Mouse (Mus musculus): ENCODE results near the gene Ccnd3. TPM values are rescaled to one million over a fixed set of nuclear protein-coding genes. Genes with fewer than 3 reads are reported as not detected.

Ccnd3 gene
- polyA plus RNA-seq, 1 experiment from 2014 or later = 60.6 TPM

- no peak overlapping the region for H3K9ac ChIP-seq (ENCODE audit: low read length)
- no peak overlapping the region for H3K4me3 ChIP-seq (ENCODE audit: low read depth, low read length)
- H3K9me3 ChIP-seq (replicated peaks; ENCODE audit: control insufficient read depth, low read length) = no peaks in the 10 kb centered on the region
- H3K4me2 ChIP-seq (ENCODE audit: low read length) = no peak overlapping the region
- WGBS = 81% methylated on average over 6 of the region's 6 CpGs
- DNase-seq (ENCODE audit: low spot score) (no peak), ATAC-seq (no peak)
- no peaks in the 10 kb centered on the region for H3K4me1 ChIP-seq (ENCODE audit: control insufficient read depth, insufficient read depth, low read length)
- no peaks in the 10 kb centered on the region for H3K36me3 ChIP-seq (ENCODE audit: control insufficient read depth, insufficient read depth, low read length)
- H3K27ac ChIP-seq (ENCODE audit: low read depth, low read length) = no peak overlapping the region
- H3K27me3 ChIP-seq (replicated peaks; ENCODE audit: control insufficient read depth, insufficient read depth, low read length) = no peaks in the 10 kb centered on the region
Measured at GRCm38 (mm10) chr17:47562875-47563274, 58.0 kb downstream of the Ccnd3 start.

GRCm38 (mm10) chr17:47564612-47565011 is 59.8 kb downstream of the Ccnd3 start:
- Histone ChIP-seq H3K4me2 (ENCODE audit: low read length) (no peak overlapping the region), H3K27me3 (replicated peaks; ENCODE audit: control insufficient read depth, insufficient read depth, low read length) (no peaks in the 10 kb centered on the region), H3K9me3 (replicated peaks; ENCODE audit: control insufficient read depth, low read length) (no peaks in the 10 kb centered on the region), H3K4me3 (ENCODE audit: low read depth, low read length) (no peak overlapping the region), H3K27ac (ENCODE audit: low read depth, low read length) (no peak overlapping the region), H3K9ac (ENCODE audit: low read length) (no peak overlapping the region), H3K36me3 (ENCODE audit: control insufficient read depth, insufficient read depth, low read length) (no peaks in the 10 kb centered on the region), H3K4me1 (ENCODE audit: control insufficient read depth, insufficient read depth, low read length) (no peaks in the 10 kb centered on the region)
- WGBS = 94% methylated on average over 5 of the region's 5 CpGs
- DNase-seq (ENCODE audit: low spot score) = no peak
- no peak for ATAC-seq

- WGBS = 11% methylated on average over 2 of the region's 2 CpGs
- Histone ChIP-seq H3K9ac (ENCODE audit: low read length) (no peak overlapping the region), H3K36me3 (ENCODE audit: control insufficient read depth, insufficient read depth, low read length) (no peaks in the 10 kb centered on the region), H3K9me3 (replicated peaks; ENCODE audit: control insufficient read depth, low read length) (no peaks in the 10 kb centered on the region), H3K4me2 (ENCODE audit: low read length) (no peak overlapping the region), H3K27me3 (replicated peaks; ENCODE audit: control insufficient read depth, insufficient read depth, low read length) (no peaks in the 10 kb centered on the region), H3K27ac (ENCODE audit: low read depth, low read length) (no peak overlapping the region), H3K4me1 (ENCODE audit: control insufficient read depth, insufficient read depth, low read length) (no peaks in the 10 kb centered on the region), H3K4me3 (ENCODE audit: low read depth, low read length) (no peak overlapping the region)
- ATAC-seq (peak; percentile 46), DNase-seq (ENCODE audit: low spot score) (peak; percentile 30)
Measured at GRCm38 (mm10) chr17:47566133-47566532, 61.3 kb downstream of the Ccnd3 start.

- no peak for DNase-seq (ENCODE audit: low spot score)
- Histone ChIP-seq H3K9ac (ENCODE audit: low read length) (no peak overlapping the region), H3K4me2 (ENCODE audit: low read length) (no peak overlapping the region), H3K4me1 (ENCODE audit: control insufficient read depth, insufficient read depth, low read length) (no peaks in the 10 kb centered on the region), H3K9me3 (replicated peaks; ENCODE audit: control insufficient read depth, low read length) (no peaks in the 10 kb centered on the region), H3K36me3 (ENCODE audit: control insufficient read depth, insufficient read depth, low read length) (no peaks in the 10 kb centered on the region), H3K27me3 (replicated peaks; ENCODE audit: control insufficient read depth, insufficient read depth, low read length) (no peaks in the 10 kb centered on the region), H3K4me3 (ENCODE audit: low read depth, low read length) (no peak overlapping the region), H3K27ac (ENCODE audit: low read depth, low read length) (no peak overlapping the region)
- 74% methylated on average over 3 of the region's 3 CpGs for WGBS
- no peak for ATAC-seq
Measured at GRCm38 (mm10) chr17:47567271-47567670, 62.4 kb downstream of the Ccnd3 start.

- Histone ChIP-seq H3K4me2 (ENCODE audit: low read length) (no peak overlapping the region), H3K27ac (ENCODE audit: low read depth, low read length) (no peak overlapping the region), H3K9me3 (replicated peaks; ENCODE audit: control insufficient read depth, low read length) (no peaks in the 10 kb centered on the region), H3K4me3 (ENCODE audit: low read depth, low read length) (no peak overlapping the region), H3K9ac (ENCODE audit: low read length) (no peak overlapping the region), H3K27me3 (replicated peaks; ENCODE audit: control insufficient read depth, insufficient read depth, low read length) (no peaks in the 10 kb centered on the region), H3K4me1 (ENCODE audit: control insufficient read depth, insufficient read depth, low read length) (no peaks in the 10 kb centered on the region), H3K36me3 (ENCODE audit: control insufficient read depth, insufficient read depth, low read length) (no peaks in the 10 kb centered on the region)
- 92% methylated on average over 3 of the region's 3 CpGs for WGBS
- ATAC-seq = no peak
- no peak for DNase-seq (ENCODE audit: low spot score)
Measured at GRCm38 (mm10) chr17:47568389-47568788, 63.5 kb downstream of the Ccnd3 start.

GRCm38 (mm10) chr17:47568951-47569527 is 64.2 kb downstream of the Ccnd3 start:
- Histone ChIP-seq H3K27me3 (replicated peaks; ENCODE audit: control insufficient read depth, insufficient read depth, low read length) (no peaks in the 10 kb centered on the region), H3K27ac (ENCODE audit: low read depth, low read length) (no peak overlapping the region), H3K36me3 (ENCODE audit: control insufficient read depth, insufficient read depth, low read length) (no peaks in the 10 kb centered on the region), H3K4me1 (ENCODE audit: control insufficient read depth, insufficient read depth, low read length) (no peaks in the 10 kb centered on the region), H3K4me2 (ENCODE audit: low read length) (no peak overlapping the region), H3K9me3 (replicated peaks; ENCODE audit: control insufficient read depth, low read length) (no peaks in the 10 kb centered on the region), H3K4me3 (ENCODE audit: low read depth, low read length) (no peak overlapping the region), H3K9ac (ENCODE audit: low read length) (no peak overlapping the region)
- 64% methylated on average over 10 of the region's 10 CpGs for WGBS
- ATAC-seq (no peak), DNase-seq (ENCODE audit: low spot score) (no peak)

GRCm38 (mm10) chr17:47571621-47572020 is 66.8 kb downstream of the Ccnd3 start:
- H3K36me3 ChIP-seq (ENCODE audit: control insufficient read depth, insufficient read depth, low read length) = no peaks in the 10 kb centered on the region
- H3K27ac ChIP-seq (ENCODE audit: low read depth, low read length) = no peak overlapping the region
- no peak for DNase-seq (ENCODE audit: low spot score)
- no peak overlapping the region for H3K4me3 ChIP-seq (ENCODE audit: low read depth, low read length)
- WGBS = 33% methylated on average over 7 of the region's 7 CpGs
- no peaks in the 10 kb centered on the region for H3K9me3 ChIP-seq (replicated peaks; ENCODE audit: control insufficient read depth, low read length)
- ATAC-seq = no peak
- no peaks in the 10 kb centered on the region for H3K4me1 ChIP-seq (ENCODE audit: control insufficient read depth, insufficient read depth, low read length)
- H3K9ac ChIP-seq (ENCODE audit: low read length) = no peak overlapping the region
- no peaks in the 10 kb centered on the region for H3K27me3 ChIP-seq (replicated peaks; ENCODE audit: control insufficient read depth, insufficient read depth, low read length)
- no peak overlapping the region for H3K4me2 ChIP-seq (ENCODE audit: low read length)

- H3K27ac ChIP-seq (ENCODE audit: low read depth, low read length) = no peak overlapping the region
- DNase-seq (ENCODE audit: low spot score) (no peak), ATAC-seq (no peak)
- no peaks in the 10 kb centered on the region for H3K9me3 ChIP-seq (replicated peaks; ENCODE audit: control insufficient read depth, low read length)
- no peaks in the 10 kb centered on the region for H3K4me1 ChIP-seq (ENCODE audit: control insufficient read depth, insufficient read depth, low read length)
- H3K36me3 ChIP-seq (ENCODE audit: control insufficient read depth, insufficient read depth, low read length) = no peaks in the 10 kb centered on the region
- H3K27me3 ChIP-seq (replicated peaks; ENCODE audit: control insufficient read depth, insufficient read depth, low read length) = no peaks in the 10 kb centered on the region
- no peak overlapping the region for H3K9ac ChIP-seq (ENCODE audit: low read length)
- no peak overlapping the region for H3K4me2 ChIP-seq (ENCODE audit: low read length)
- H3K4me3 ChIP-seq (ENCODE audit: low read depth, low read length) = no peak overlapping the region
Measured at GRCm38 (mm10) chr17:47572436-47572835, 67.6 kb downstream of the Ccnd3 start.

- DNase-seq (ENCODE audit: low spot score) (no peak), ATAC-seq (no peak)
- Histone ChIP-seq H3K4me2 (ENCODE audit: low read length) (no peak overlapping the region), H3K9ac (ENCODE audit: low read length) (no peak overlapping the region), H3K27me3 (replicated peaks; ENCODE audit: control insufficient read depth, insufficient read depth, low read length) (no peaks in the 10 kb centered on the region), H3K4me1 (ENCODE audit: control insufficient read depth, insufficient read depth, low read length) (no peaks in the 10 kb centered on the region), H3K4me3 (ENCODE audit: low read depth, low read length) (no peak overlapping the region), H3K9me3 (replicated peaks; ENCODE audit: control insufficient read depth, low read length) (no peaks in the 10 kb centered on the region), H3K36me3 (ENCODE audit: control insufficient read depth, insufficient read depth, low read length) (no peaks in the 10 kb centered on the region), H3K27ac (ENCODE audit: low read depth, low read length) (no peak overlapping the region)
- 74% methylated on average over 8 of the region's 8 CpGs for WGBS
Measured at GRCm38 (mm10) chr17:47574028-47574427, 69.2 kb downstream of the Ccnd3 start.
